Mouse (Mus musculus): ENCODE data around the gene Tmem161a. TPM values are rescaled to one million over a fixed set of nuclear protein-coding genes. Genes with fewer than 3 reads are reported as not detected.
"Not testable (repeated sequence)": the region's sequence is repeated elsewhere in the genome, so short reads cannot be mapped to it uniquely, and the experiment has no call there.

Gene Tmem161a
- polyA plus RNA-seq, 1 experiment from 2014 or later, result 76.3 TPM

DNA sequence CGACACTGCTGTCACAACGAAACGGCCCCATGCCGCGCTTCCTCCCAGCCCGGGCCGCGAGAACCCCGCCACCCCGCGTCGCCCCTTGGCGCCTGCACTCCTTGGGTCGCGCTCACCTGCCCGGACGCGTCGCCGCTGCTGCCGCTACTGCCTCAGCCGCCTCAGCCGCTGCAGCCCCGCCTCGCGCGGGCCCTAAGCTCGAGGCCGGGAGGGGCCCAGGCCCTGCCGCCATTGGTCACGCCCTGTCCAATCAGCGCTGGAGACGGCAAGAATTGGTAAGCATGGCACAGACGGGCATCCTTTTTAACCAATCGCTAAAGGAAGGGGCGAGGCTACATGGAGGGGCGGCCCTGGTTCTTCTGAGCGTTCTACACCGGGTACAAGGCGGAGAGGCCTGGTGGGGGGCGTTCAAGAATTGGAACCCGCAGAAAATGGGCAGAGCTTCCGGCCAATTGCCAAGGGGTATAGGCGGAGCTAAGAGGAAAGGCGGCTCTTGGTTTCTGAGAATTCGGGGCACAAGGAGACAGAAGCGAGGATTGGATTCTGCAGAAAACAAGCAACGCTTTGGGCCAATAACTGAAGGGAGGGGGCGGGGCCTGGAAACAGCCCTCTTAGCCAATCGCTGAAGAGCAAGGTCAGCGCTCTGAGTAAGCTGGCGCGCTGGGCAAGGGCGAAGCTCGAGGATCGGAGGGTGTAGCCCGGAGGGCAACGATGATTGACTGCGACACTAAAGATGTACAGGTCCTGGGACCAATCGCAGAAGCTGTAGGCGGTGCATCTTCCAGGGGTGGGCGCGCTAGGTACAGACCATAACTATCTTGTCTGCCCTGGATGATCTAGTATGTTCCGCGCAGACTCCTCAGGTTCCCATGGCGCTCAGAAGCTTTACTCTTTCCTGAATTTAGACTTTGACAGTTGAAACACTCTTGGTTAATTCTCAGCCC lies 40.2 kb downstream of the Tmem161a start, which contains the start of gene Slc25a42:
TSS of gene Slc25a42 (minus strand) at position 194 of the 944 bp plus-strand sequence.
- Histone ChIP-seq H3K4me2 (peak within 1 kb of the TSS; percentile 99), H3K27me3 (no peaks in the 10 kb centered on the region), H3K36me3 (no peaks in the 10 kb centered on the region), H3K4me1 (peaks cover 23% of the 10 kb centered on the region), H3K9me3 (replicated peaks) (no peaks in the 10 kb centered on the region), H3K4me3 (replicated peaks) (peak within 1 kb of the TSS; percentile 73), H3K9ac (peak within 1 kb of the TSS; percentile 68), H3K27ac (peak within 1 kb of the TSS; percentile 69)
- ATAC-seq (replicated peaks; ENCODE audit: low FRiP score), result peak; percentile 98
- 0% methylated on average over 66 of the region's 66 CpGs for WGBS

DNA sequence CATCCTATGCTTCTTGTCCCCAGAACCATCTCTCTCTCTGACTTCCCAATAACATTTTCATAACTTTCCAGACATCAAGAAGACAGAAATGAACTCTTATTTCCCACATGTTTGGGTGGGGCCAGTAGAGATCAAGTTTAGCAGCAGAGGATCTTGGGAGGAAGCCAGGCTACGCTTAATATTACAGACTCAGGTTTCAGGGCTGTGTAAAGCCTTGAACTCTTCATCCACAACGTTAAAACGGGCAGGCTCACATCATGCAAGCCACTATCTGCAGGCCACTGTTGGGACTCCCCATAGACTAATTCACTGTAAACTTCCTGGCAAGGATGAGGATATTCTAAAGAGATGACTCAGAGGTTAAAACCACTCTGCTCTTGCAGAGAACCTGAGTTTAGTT lies 42.3 kb downstream of the Tmem161a start:
- no peaks in the 10 kb centered on the region for H3K36me3 ChIP-seq

DNA sequence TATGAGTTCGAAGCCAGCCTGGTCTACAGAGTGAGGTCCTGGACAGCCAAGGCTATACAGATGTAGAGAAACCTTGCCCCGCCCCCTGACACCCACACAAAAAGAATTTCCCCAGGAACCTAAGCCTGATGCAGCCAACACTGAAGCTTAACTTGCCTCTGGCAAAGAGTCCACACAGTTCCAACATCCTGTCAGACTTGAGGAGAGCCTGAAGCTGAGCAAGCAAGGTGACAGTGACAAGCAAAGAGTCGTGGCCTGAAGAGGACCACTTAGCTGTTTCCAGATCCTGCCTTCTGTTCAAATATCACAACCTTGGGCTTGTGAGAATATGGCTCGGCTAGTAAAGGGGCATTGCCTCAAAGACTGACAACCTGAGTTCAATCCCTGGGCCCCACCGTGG lies 42.9 kb downstream of the Tmem161a start:
- peaks cover 23% of the 10 kb centered on the region for H3K4me1 ChIP-seq
- H3K36me3 ChIP-seq, result no peaks in the 10 kb centered on the region
- 76% methylated on average over 5 of the region's 5 CpGs for WGBS

More for the DNA sequence above, 42.3 kb downstream of the Tmem161a start:
- Histone ChIP-seq H3K27ac (no peak overlapping the region), H3K9me3 (replicated peaks) (no peaks in the 10 kb centered on the region), H3K4me1 (peaks cover 23% of the 10 kb centered on the region), H3K9ac (no peak overlapping the region), H3K4me3 (replicated peaks) (no peak overlapping the region), H3K4me2 (no peak overlapping the region), H3K27me3 (no peaks in the 10 kb centered on the region)
- 63% methylated on average over 3 of the region's 3 CpGs for WGBS
- no peak for ATAC-seq (replicated peaks; ENCODE audit: low FRiP score)

DNA sequence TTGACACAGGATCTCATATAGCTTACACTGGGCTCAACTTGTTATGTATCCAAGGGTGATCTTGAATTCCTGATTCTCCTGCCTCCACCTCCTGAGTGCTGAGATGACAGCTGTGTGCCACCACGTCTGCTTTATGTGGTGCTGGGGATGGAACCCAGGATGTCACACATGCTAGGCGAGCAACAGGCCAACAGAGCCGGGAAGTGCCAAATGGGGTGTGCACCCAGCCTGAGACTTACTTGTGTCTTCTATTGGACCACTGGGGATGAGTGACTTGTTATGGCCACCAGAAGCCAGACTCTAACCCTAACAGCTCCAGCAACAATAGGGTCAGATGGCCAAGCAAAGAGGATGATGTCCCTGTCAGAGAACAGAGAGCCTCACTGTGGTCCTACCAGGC lies 44.0 kb downstream of the Tmem161a start:
- ATAC-seq (replicated peaks; ENCODE audit: low FRiP score); H3K36me3 ChIP-seq; H3K27ac ChIP-seq; H3K9ac ChIP-seq; H3K9me3 ChIP-seq (replicated peaks); H3K4me2 ChIP-seq; H3K4me3 ChIP-seq (replicated peaks); H3K27me3 ChIP-seq: not testable (repeated sequence)
- 69% methylated on average over 3 of the region's 3 CpGs for WGBS
- H3K4me1 ChIP-seq, result peaks cover 12% of the 10 kb centered on the region

More for the DNA sequence above, 42.9 kb downstream of the Tmem161a start:
- H3K9ac ChIP-seq, result no peak overlapping the region
- H3K27me3 ChIP-seq, result no peaks in the 10 kb centered on the region
- no peak overlapping the region for H3K27ac ChIP-seq
- no peak overlapping the region for H3K4me2 ChIP-seq
- H3K9me3 ChIP-seq (replicated peaks), result no peaks in the 10 kb centered on the region
- H3K4me3 ChIP-seq (replicated peaks), result no peak overlapping the region
- no peak for ATAC-seq (replicated peaks; ENCODE audit: low FRiP score)

DNA sequence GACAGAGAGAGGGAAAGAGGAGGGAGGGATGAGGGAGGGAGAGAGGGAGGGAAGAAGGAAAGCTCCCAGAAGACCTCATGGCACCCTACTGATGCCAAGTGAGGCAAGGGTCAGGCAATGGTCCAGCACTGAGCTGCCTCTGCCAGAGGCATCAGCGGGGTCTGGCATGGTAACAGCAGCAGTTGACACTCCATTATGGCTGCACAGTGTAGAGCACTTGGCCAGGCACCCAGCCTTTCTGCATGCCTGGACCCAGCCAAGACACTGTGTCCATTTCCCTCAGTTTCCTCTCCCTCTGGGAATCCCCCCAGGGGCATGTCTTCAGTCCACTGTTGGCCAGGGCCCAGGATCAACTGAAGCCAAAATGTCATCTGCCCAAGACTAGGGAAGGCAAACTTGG lies 44.4 kb downstream of the Tmem161a start:
- H3K9ac ChIP-seq, result no peak overlapping the region
- H3K4me2 ChIP-seq, result no peak overlapping the region
- no peak for ATAC-seq (replicated peaks; ENCODE audit: low FRiP score)
- H3K27me3 ChIP-seq, result no peaks in the 10 kb centered on the region
- WGBS, result 71% methylated on average over 1 of the region's 1 CpGs
- peaks cover 8% of the 10 kb centered on the region for H3K4me1 ChIP-seq
- H3K27ac ChIP-seq, result no peak overlapping the region
- H3K4me3 ChIP-seq (replicated peaks), result no peak overlapping the region
- no peaks in the 10 kb centered on the region for H3K36me3 ChIP-seq
- no peaks in the 10 kb centered on the region for H3K9me3 ChIP-seq (replicated peaks)

DNA sequence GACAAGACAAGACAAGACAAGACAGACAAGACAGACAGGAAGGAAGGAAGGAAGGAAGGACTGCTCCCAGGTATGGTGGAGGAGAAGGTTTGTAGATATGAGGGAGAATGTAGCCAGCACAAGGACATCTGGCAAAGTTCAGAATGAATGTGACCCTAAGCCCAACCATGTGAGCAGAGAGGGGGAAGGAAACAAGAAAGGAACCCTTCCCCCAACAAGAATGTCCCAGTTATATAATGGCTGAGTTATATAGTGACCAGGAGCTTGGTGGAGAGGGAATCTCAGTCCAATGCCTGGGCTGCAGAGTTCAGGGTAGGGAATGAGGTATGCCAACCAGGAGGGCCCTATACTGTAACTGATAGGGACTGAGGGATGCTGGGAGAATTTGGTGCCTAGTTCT lies 45.3 kb downstream of the Tmem161a start:
- peaks cover 4% of the 10 kb centered on the region; the same call in 1 of the 2 replicates for H3K4me1 ChIP-seq
- ATAC-seq (replicated peaks; ENCODE audit: low FRiP score), result no peak
- peaks cover 7% of the 10 kb centered on the region for H3K36me3 ChIP-seq

DNA sequence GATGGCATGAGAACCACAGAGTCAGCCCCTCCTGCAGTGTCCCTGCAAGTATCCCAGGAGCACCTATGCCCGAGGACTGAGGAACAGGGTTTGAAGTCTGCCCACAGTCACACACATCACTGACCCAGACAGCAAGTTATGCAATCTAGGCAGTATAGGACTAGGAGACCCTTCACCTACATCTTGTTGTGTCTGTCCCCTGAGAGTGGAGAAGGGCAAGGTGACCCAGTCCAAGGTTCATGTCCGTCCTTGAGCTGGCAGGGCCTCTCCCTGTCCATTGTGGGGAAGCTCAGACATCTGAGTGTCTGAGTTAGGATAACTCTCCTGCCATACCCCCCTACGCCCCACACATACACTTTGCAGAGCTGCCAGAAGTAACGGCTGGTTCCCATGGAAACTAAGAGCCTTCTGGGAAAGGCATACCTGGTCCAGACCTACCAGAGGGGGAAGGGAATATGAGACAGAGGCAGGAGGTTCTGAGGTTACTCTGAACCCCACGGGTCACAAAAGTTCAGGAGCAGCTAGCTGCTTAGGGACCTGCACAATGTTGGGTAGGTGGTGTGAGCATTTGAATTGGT lies 47.0 kb downstream of the Tmem161a start:
- no peak for ATAC-seq (replicated peaks; ENCODE audit: low FRiP score)
- Histone ChIP-seq H3K9ac (no peak overlapping the region), H3K27ac (no peak overlapping the region), H3K27me3 (no peaks in the 10 kb centered on the region), H3K4me1 (no peaks in the 10 kb centered on the region), H3K9me3 (replicated peaks) (no peaks in the 10 kb centered on the region), H3K4me2 (no peak overlapping the region), H3K36me3 (peaks cover 17% of the 10 kb centered on the region), H3K4me3 (replicated peaks) (no peak overlapping the region)
- 59% methylated on average over 5 of the region's 5 CpGs for WGBS

More for the DNA sequence above, 45.3 kb downstream of the Tmem161a start:
- H3K9ac ChIP-seq, result no peak overlapping the region
- no peaks in the 10 kb centered on the region for H3K9me3 ChIP-seq (replicated peaks)
- H3K27ac ChIP-seq, result no peak overlapping the region
- H3K4me2 ChIP-seq, result no peak overlapping the region
- no peak overlapping the region for H3K4me3 ChIP-seq (replicated peaks)
- H3K27me3 ChIP-seq, result no peaks in the 10 kb centered on the region

DNA sequence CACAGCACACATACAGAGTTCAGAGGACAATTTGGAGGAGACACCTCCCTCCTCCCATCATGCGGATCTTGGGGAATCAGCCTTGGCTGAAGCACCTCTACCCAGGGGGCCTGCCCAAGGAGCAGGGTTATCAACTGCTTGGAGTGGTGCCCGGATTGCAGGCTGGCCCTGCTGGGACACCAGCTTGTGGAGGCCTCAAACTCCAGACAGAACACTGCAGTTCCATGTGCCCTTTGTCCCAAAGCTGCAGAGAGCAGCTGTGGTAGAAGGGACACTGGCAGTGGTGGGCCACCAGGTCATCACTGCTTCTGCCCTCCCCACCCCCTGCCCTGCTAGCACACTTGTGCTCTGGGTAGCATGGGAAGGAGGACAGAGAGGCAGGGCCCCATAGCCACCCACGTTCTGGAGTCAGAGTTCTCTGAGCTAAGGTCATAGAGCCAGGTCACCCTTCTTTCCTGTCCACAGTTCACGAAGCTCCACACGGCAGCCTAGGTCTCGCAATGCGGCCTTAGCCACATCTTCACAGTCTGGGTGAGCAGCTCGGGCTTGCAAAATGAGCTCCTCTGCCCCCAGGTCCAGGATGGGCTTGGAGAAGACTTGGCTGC lies 48.2 kb downstream of the Tmem161a start:
- ATAC-seq (replicated peaks; ENCODE audit: low FRiP score), result no peak
- Histone ChIP-seq H3K27me3 (no peaks in the 10 kb centered on the region), H3K27ac (no peak overlapping the region), H3K4me3 (replicated peaks) (no peak overlapping the region), H3K36me3 (peaks cover 28% of the 10 kb centered on the region), H3K4me1 (no peaks in the 10 kb centered on the region), H3K4me2 (no peak overlapping the region), H3K9me3 (replicated peaks) (no peaks in the 10 kb centered on the region), H3K9ac (no peak overlapping the region)
- 67% methylated on average over 8 of the region's 8 CpGs for WGBS

DNA sequence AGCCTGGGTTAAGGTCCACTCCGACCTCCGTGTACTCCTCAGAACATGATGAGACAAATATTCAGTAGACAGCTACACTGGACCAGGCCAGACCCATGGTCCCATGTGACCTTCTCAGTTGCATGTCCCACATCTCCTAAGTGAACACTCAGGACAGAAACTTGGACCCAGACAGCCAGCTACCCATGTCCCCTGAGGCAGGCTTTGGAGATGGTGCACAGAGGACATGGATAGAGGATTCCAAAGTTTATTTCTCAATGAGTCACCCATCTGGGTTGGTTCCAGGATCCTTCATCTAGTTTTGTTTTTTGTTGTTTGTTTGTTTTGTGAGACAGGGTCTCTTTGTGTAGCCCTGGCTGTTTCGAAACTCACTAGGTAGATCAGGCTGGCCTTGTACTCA lies 48.8 kb downstream of the Tmem161a start:
- Histone ChIP-seq H3K9me3 (replicated peaks) (no peaks in the 10 kb centered on the region), H3K27ac (no peak overlapping the region), H3K4me3 (replicated peaks) (no peak overlapping the region), H3K27me3 (no peaks in the 10 kb centered on the region), H3K9ac (no peak overlapping the region), H3K4me2 (no peak overlapping the region), H3K36me3 (peaks cover 33% of the 10 kb centered on the region), H3K4me1 (no peaks in the 10 kb centered on the region)
- WGBS, result 91% methylated on average over 3 of the region's 3 CpGs
- no peak for ATAC-seq (replicated peaks; ENCODE audit: low FRiP score)

DNA sequence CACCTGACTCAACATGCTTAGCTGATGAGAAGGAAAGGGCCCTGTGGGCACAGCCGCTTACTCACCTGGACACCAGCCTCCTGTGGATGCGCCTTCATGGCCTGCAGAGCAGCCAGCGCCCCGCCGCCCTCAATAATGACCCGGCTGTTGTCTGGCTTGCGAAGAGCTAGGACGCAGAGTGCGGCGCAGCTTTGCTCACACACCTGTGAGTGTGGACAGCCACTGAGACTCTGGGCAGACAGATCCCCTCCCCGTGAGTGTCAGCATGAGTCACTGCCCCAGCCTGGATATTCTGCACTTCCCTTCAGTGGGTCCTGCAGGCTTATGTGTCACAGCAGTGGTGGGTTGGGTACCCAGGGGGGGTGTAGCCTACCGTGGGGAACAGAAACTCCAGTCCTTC lies 49.9 kb downstream of the Tmem161a start:
- WGBS, result 90% methylated on average over 12 of the region's 12 CpGs
- no peak for ATAC-seq (replicated peaks; ENCODE audit: low FRiP score)
- H3K27me3 ChIP-seq, result no peaks in the 10 kb centered on the region

DNA sequence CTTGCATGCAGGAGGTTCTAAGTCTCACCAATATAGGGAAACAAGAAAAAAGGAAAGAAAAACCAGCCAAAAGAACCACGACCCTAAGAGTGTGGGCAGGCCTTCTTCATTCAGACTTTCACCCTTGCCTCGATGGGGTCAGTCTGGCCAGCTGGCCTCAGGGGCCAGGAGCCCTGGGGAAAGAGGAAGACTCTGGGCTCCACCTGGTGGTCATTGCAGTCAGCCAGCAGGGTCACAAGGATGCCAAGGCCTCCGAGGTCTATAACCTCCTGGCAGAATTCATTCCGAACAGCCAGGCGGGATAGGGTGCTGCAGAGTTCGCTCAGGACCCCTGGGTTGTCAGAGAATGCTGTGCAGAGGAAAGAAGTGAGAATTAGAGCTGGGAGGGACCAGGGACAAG lies 51.2 kb downstream of the Tmem161a start:
- 50% methylated on average over 6 of the region's 6 CpGs for WGBS
- no peak overlapping the region for H3K9ac ChIP-seq
- no peaks in the 10 kb centered on the region for H3K27me3 ChIP-seq
- no peaks in the 10 kb centered on the region for H3K4me1 ChIP-seq
- H3K4me3 ChIP-seq (replicated peaks), result no peak overlapping the region
- ATAC-seq (replicated peaks; ENCODE audit: low FRiP score), result no peak
- no peak overlapping the region for H3K27ac ChIP-seq
- H3K9me3 ChIP-seq (replicated peaks), result no peaks in the 10 kb centered on the region
- peaks cover 37% of the 10 kb centered on the region for H3K36me3 ChIP-seq
- no peak overlapping the region for H3K4me2 ChIP-seq

More for the DNA sequence above, 49.9 kb downstream of the Tmem161a start:
- Histone ChIP-seq H3K36me3 (peaks cover 37% of the 10 kb centered on the region), H3K4me3 (replicated peaks) (no peak overlapping the region), H3K4me2 (no peak overlapping the region), H3K27ac (no peak overlapping the region), H3K9me3 (replicated peaks) (no peaks in the 10 kb centered on the region), H3K4me1 (no peaks in the 10 kb centered on the region), H3K9ac (no peak overlapping the region)

DNA sequence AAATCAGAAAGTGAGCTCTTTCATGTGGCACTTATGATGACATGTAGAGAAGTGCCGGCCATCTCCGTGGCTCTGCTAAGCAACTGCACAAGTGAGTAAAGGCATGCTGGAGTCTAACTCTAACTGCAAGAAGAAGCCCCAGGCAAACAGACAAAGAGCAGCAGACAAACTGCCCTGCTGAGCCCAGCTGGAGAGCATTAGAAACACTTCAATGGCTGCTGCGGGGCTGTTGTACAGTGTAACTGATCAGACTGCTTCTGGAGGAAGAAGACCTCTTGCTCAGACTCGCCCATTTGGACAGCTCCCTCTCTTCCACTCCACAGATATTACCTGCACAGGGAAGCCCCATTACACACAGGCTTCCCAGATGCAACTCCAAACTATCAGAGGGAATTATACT lies 55.8 kb downstream of the Tmem161a start:
- no peaks in the 10 kb centered on the region for H3K9me3 ChIP-seq (replicated peaks)
- no peak overlapping the region for H3K4me3 ChIP-seq (replicated peaks)
- no peak overlapping the region for H3K9ac ChIP-seq
- H3K27me3 ChIP-seq, result no peaks in the 10 kb centered on the region
- 88% methylated on average over 4 of the region's 4 CpGs for WGBS
- no peak overlapping the region for H3K4me2 ChIP-seq
- H3K36me3 ChIP-seq, result peaks cover 50% of the 10 kb centered on the region
- H3K27ac ChIP-seq, result no peak overlapping the region
- no peaks in the 10 kb centered on the region for H3K4me1 ChIP-seq
- no peak for ATAC-seq (replicated peaks; ENCODE audit: low FRiP score)
